Mouse (Mus musculus) urinary bladder, postnatal 4 days (tissue): ENCODE measurements around the gene Dnajb1.
A peak's percentile ranks its signal among the peaks of the same experiment; 100 is the strongest.
"Not testable (repeated sequence)": the region's sequence is repeated elsewhere in the genome, so short reads cannot be mapped to it uniquely, and the experiment has no call there.

Experiments used
- DNase-seq, 2 experiments: peaks; one replicate each; pipeline ENCODE4 v3.0.0; 2021 to 2022; ENCODE audit warnings: low spot score in 2 of 2

The Dnajb1 gene

DNA sequence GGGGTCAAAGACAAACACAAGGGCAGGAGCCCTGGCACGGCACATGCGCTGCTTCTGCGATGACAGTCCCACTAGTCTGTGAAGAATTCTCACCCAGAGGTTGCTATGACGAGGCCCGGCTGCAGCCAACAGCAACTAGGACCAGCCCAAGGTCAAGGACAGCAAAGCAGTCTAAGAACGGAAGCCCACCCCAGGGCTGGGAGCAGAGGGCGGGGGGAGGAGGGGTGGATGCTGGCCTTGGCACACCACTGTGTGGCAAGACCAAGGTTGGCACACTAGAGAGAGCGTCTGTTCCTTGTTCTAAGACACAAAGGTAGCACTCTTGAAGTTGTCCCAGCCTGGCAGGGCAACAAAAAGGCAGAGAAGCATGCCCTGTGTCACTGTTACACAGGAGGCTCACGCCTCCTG is 30.6 kb upstream of the Dnajb1 start:
- peak in 1 of 2 experiments; percentile 55 for DNase-seq

DNA sequence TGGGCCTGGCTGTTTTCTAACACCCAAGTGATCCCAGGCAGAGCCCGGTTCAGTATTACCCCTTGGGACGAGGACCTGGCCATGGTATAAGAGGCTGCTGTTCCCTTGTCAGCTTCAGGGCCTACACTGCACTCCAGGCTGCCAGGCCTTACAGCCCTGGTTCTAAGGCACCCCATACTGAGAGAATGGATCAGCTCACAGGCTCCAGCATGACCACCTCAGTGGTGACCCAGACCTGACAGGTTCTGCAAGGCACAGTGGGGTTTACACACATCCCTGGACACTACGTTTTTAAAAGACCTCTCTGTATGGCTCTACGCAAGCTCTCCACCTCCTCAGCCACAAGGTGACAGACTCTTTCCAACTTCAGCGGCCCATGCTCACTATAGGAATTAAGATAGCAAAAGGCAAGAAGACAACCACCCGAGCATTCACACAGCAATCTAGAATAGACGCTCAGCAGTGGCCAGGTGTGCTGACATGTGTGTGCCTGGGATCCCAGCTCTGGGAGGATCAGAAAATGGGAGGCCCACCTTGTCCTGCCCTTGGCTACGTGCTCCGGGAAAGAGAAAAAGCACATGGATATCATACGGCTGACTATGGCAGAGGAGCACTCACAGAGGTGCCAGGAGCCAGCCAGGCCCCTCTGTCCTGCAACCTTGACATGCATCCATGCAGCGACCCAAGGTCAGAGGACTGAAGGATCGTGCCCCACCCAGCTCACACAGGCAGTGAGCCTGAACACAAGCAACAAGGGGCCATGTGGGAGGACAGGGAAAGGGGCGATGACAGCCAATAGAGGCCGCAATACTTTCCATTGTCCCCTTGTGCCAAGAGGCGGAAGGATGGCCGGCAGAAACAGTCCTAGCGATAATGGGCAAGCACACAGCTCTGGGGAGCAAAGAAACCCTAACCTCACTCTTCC is 29.6 kb upstream of the Dnajb1 start:
- peak in 1 of 2 experiments; percentile 50 for DNase-seq

DNA sequence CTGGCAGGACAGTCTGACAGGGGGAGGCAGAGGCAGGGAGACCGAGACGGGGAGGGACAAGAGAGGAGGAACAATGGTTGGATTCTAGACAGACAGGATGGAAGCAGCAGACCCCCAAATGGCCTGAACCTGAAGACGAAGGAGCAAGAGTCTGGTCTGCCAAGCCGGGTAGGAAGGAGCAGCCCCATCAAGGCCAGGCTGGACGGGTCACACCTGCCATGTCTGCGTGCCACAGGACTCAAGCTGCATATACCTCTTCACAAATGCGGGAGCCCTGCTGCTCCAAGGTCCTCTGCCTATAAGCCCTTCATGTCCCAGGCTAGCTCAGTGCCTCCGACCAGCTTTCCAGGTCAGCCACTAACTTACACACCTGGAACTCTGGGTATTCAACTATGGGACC is 28.3 kb upstream of the Dnajb1 start:
- no peak for DNase-seq

DNA sequence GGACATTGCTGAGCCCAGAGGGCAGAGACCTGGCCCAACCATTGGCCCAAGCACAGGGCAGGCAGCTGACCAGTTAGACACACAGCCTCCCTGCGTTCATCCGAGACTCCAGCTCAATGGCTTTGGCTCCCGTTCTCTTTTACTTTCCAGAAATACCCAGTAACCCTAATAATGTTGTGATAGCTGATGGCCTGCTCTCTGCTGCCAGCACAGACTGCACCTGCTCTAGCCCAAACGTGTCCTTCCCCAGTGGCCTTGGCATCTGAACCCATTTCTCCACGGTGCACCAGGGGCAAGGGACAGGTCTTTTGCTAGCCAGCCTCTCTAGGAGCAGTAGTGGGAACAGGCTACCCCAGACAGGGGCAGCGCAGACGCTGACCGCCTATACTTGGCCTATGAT is 27.2 kb upstream of the Dnajb1 start:
- peak in 1 of 2 experiments; percentile 41 for DNase-seq

DNA sequence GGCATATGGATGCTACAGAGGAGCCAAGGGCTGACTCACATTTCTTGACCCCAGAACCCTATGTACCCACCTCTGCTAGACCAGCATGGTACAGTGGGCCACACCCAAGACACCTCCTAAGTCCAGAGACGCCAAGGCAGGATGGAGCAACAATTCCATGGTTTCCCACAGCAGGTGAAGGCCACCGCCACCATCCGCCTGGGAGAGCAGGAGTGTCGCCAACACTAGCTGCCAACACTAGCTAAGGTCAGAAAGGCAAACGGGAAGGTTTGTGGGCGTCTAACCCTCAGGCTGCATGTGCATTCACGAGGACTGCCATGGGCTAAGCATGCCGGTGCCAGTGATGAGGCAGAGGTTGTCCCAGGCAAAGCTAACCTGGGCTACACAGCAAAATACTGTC is 25.8 kb upstream of the Dnajb1 start:
- peak in 1 of 2 experiments; percentile 25 for DNase-seq

DNA sequence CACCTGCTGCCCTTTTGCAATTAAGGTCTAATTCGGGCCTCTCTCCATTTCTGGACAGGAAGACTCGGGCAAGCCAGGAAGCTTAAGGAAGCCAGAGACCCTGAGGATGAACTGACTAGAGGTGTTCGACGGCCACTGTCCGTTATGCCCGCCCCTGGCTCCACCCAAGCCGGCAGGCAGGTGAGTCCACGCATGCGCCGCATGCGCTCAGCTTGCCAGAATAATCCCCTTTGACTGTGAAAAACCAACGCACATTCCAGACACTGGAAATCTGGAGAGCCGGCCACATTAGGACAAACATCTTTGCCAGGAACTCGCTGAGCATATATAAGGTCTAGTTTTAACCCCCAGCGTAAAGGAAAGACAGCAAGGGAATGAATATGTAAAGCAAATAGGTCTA is 24.8 kb upstream of the Dnajb1 start:
- DNase-seq: no peak

DNA sequence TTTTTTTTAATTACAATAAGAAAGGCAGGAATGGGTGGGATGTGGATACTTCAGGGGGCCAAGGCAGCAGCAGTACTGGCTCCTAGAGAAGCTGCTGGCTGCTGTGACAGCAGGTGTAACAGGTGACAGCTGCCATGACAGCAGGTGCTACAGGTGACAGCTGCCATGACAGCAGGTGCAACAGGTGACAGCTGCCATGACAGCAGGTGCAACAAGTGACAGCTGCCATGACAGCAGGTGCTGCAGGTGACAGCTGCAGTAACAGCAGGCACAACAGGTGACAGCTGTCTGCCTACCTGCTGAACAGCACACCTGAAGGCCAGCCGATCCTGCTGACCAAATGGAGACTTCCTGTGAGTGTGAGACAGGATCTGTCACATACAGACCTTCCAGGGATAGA is 23.2 kb upstream of the Dnajb1 start:
- DNase-seq: no peak

DNA sequence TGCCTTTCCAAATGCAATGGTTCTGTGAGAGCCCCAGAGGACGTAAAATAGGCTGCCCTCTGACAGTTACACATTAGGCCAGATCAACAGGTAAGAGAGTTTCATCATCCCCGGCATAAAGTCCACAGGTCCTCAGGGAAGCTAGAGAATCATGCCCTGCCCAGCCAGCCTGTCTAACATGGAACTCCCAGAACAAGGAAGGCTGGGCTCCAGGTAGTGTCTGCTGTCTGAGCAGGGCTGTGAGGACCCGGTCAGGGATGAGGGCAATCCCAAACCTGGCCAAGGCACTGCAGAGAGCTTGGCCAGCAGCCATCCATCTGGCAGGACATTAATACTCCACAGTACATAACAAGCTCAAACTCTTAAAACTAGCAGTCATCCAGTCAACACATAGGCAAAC is 22.7 kb upstream of the Dnajb1 start:
- DNase-seq: no peak

DNA sequence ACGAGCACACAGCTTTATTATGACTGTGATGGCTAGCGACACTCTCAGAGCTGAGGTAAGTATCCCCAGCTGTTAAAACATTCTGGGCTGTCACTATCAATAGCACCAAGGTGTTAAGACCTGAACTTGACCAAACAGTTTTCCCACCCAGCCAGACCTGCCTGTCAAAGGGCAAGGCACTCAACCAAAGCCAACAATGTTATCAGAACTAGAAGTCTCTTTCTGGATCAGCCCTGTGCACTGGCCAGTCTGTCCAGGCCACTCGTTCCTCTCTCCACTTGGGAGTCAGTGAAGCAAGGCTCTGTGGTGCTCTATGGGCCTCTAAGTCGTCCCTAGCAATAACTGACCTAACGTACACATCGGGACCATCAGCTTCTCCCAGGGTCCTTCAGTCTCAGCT is 20.3 kb upstream of the Dnajb1 start:
- no peak for DNase-seq

DNA sequence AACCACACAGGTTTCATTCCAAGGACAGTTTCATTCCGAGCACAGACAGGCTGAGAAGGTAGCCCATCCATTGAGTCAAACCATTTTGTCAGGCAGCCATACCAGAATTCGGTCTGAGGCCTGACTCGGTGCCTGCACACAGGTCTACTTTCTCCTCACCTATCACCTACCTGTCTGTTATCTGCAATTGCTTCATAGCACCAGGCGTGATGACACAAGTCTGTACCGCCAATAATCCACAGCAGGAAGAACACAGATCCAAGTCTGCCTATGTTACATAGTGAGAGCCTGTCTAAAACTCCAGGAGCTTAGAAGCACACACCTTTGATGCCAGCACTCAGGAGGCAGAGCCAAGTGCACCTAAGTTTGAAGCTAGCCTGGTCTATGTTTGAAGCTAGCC is 19.1 kb upstream of the Dnajb1 start:
- DNase-seq: no peak

DNA sequence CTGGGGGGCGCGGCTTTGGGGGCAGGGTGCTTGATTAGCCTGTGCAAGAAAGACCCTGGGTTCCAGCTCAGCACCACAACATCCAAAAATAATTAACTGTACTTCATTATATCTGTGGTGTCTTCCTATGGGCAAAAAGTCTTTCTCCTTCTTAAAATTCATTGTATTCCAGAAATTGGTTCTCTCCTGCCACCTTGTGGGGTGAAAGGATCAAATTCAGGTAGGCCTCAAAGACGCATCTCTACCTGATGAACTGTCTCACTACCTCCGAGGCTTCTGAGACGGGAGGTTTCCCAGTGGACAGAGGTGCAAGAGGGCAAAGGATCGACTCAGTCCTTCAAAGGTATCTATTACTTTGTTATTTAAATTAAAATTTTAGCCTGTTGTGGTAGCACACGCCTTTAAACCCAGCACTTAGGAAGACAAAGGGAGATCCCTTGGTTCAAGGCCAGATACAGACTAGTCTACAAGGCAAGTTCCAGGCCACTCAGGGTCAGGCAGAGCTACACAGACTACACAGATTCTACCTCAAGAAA is 17.4 kb upstream of the Dnajb1 start:
- no peak for DNase-seq

DNA sequence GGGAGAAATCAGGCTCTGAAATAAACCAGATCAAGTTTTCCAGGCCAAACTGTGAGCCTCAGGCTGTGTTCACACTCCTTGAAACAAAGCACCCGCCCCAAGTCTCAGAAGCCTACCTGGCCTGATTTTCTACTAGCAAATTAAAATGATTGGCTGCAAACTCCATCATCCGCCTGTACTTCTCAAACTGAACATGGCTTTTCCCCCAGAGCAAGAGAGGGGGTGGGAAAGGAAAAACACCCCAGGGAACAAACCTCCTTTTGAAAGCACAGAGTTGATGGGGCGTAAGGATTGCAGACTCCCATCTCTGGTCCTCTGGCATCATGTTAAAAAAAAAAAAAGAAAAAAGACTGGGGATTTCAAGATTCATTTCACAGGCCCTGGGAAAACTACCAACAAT is 15.3 kb upstream of the Dnajb1 start:
- DNase-seq: no peak

DNA sequence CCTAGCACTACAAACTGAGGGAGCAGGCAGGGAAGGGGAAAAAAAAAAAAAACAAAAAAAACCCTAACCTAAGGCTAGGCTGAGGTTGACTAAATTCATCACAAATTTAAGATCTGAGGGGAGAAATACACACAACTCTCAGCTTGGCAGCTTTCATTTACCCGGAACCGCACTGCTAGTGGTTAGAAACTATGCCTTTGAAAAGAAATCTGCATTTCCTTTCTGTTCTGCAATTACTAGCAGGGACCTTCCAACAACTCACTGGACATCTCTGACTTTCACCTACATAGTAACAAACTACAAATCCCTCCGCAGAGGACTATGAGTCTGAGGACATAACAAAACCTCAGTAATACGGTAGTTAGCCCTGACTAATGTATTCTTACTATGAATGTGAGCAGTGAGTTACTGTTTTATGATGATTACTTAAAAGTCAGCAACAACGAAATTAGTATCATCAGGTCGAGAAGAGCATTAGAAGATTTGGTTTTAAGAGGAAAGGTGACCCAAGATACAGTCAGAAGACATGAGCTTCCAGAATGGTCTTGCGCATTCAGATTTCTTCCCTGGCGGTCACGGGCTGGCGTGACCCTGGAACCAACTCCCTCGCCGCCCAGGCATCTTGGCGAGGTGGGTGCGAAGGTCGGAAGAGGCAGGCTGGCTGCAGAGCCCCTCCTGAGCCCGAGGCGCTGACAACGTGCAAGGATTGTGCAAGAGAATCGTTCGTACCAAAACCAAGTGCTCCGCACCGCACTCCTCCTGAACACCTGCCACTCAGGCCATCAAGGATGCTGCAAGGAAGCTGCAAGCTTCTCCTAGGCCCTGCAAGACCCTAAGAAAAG is 14.4 kb upstream of the Dnajb1 start:
- no peak for DNase-seq

DNA sequence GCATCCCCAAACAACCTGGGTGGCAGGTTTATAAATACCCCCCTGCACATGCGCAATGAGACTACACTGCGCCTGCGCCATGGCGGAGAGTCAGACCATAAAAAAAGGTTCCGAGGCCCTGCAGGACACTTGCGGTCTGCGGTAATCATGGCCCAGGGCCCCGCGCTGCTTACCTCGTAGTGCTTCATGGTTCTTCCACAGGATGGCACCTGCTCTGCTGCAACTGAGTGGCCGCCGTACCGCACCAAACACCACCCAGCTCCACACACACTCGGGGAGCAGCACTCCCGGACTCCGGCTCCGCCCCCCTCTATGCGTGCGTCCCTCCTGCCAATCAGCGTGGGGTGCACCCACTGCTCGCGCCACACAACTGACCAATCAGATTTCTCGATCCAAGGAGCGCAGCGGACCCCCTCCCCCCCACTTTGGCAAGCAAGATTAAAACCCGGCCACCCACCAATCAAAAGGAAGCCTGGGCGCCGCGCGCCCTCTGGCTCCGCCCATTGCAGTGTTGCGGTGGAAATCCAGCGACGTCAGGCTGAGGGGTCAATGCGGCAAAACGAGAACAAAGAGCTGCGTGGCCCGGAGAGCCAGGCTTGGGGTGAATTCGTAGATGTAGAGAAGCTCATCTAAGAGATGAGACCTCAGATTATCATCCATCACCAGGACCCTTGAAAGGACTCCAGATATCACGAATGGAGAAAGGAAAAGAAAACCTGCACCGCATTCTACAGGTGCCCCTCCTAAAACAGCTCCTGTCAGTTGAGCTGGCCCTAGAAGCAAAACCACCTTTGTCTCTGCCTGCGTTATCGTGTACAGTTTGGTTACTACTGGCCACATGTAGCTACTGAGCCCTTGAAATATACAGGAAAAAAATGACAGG is 13.6 kb upstream of the Dnajb1 start:
- DNase-seq: peak; percentile 96 to 97

DNA sequence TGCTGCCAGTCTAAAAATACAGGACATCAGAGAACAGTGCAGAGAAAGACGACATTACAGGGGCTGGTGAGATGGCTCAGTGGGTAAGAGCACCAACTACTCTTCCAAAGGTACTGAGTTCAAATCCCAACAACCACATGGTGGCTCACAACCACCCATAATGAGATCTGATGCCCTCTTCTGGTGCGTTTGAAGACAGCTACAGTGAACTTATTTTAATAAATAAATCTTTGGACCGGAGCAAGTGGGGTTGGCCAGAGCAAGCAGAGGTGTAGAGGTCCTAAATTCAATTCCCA is 13.0 kb upstream of the Dnajb1 start:
- not testable (repeated sequence) for DNase-seq

DNA sequence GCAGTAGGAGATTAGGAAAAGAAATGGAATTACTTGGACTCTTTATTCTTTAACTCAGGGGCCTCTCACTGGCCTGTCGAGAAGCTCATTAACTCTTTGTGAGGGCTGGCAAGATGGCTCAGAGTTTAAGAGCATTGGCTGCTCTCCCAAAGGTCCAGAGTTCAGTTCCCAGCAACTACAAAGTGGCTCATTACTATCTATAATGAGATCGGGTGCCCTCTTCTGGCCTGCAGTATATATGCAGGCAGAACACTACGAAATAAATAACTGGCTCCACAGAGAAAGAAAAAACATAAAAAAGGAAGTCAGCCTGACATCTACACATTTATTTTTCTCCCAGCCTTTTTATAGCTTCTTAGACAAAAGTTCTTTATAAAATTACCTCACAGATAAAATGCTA is 11.6 kb upstream of the Dnajb1 start:
- no peak for DNase-seq

DNA sequence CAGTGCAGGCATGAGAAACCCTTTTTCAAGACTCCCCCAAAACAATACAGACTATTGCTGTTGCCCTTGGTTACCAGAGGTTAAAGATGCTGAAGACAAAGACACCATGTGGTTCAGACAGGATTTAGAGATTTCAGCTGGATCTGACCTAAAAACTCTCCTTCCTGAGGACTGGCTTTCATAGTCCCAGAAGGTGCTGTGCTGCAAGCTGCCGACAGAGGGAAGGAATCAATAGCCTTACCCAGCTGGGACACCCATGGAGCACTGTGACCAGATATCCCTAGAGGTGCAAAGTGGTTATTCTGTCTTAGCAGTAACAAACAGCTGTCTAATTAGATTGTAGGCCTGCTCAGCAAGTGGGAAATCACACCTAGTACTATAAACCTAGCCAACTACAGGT is 9.8 kb upstream of the Dnajb1 start:
- no peak for DNase-seq

DNA sequence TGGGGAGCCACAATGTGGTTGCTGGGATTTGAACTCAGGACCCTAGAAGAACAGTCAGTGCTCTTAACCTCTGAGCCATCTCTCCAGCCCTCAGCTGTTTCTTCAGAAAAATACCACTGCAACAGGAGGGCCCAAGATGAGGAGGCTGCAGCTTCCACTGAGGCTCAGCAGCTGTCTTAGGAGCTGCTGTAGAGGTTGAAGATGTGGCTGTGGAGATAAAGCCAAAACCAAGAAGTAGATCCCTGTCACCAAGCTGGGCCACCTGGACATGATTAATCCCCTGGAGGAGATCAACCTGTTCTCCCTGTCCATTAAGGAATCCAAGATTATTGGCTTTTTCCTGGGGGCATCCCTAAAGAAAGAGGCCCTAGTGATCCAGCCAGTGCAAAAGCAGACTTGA is 8.2 kb upstream of the Dnajb1 start:
- no peak for DNase-seq

DNA sequence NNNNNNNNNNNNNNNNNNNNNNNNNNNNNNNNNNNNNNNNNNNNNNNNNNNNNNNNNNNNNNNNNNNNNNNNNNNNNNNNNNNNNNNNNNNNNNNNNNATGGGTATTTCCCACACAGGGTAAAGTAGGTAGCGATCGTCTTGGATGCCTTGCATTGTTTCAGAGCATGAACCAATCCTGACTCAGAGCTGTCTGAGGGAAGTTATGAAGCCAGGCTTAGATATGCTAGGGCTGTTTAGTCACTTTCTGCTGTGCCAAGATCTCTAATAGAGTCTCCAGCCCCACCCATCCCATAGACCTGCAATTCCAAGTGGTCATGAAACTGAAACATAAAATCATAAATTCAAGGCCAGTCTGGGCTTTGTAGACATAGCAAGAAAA is 5.4 kb upstream of the Dnajb1 start:
- no peak for DNase-seq

DNA sequence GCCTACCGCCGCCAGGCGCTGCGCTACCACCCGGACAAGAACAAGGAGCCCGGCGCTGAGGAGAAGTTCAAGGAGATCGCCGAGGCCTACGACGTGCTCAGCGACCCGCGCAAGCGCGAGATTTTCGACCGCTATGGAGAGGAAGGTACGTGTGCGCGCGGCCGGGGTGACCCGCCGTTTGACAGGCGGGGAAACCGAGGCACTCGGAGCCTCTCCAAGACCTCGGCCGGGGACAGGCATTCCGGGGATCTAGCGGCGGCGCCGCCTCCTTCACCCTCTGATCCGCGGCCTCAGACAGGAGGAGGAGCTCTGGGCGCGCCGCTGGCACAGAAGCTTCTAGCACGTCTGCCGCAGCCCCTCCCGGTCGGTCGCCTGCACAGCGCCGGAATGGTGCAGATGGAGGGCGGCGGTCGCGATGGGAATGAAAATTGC is 421 bp downstream of the Dnajb1 start:
- DNase-seq: peak; percentile 80 to 85

DNA sequence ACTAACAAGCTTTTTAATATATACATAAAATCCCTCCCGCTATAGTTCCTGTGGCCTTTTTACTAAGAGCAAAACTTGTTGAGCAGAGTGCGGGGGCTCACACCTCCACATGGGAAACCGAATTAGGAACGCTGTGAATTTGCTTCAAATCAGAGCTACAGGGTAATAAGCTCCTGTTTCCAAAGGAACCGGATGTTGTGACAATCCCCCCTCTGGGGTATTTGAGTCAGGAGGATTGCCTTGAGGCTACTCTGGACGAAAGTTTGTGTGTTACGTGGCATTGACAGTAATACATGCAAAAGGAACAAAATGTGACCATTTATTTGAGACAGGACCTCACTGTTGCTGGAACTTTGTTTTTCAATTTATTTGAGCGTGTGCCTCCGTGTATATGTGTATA is 1.1 kb downstream of the Dnajb1 start:
- DNase-seq: no peak
